Mouse (Mus musculus): ENCODE results near the gene Ogfrl1.
"Not testable (repeated sequence)": the region's sequence is repeated elsewhere in the genome, so short reads cannot be mapped to it uniquely, and the experiment has no call there.

Ogfrl1 gene

DNA sequence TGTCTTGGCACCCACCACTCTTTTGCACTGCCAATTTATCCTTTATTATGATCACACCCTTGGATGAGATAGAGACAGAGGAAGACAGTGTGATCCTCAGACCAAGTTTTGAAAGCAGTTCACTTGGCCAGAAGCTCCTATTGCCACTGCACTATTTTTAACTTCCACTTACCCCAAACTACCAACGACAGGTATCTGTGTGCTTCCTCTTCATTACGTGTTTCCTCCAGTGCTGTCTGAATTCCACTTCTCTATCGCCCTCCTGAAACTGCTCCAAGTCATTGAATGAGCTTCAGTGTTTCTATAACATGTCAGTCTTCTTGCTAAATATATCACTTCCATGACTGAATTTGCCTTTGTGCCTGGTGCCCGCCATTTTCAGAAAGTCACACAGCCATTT, at the start of gene Ogfrl1:
Gene Ogfrl1, minus strand, starts transcription at position 150 of the 400 bp plus-strand sequence.
- no peak for DNase-seq (ENCODE audit: low spot score)

DNA sequence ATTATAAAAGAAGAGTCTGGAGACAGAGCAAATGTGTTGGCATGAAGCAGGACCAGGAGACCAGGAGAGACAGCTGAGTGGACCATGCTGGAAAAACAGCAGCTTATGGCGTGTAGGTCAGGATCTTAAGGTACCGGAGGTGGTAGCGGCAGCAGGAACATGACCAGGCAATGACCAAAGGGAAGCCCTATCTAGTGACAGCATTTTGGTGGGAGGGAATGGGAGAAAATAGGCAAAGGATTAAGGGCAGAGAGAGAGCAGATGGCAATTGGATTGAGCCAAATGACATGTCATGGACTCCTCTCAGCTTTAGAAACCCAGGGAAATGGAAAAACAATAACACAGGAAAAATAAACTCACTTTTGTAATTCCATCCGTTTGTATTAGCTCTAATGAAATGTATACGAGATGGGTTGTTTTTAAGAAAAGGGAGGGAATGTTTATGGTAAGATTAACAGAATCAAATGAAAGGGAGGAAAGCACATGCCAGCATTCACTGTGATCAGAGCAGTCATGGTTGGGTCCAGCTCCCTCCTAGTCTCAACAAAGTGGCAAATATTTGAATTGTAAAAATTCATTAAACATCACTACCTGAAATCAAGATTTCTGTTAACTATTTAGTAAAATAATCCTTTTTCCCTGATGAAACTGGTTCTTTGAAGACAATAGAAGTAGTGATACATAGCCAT, 48.3 kb upstream of the Ogfrl1 start:
- DNase-seq (ENCODE audit: low spot score) = no peak

DNA sequence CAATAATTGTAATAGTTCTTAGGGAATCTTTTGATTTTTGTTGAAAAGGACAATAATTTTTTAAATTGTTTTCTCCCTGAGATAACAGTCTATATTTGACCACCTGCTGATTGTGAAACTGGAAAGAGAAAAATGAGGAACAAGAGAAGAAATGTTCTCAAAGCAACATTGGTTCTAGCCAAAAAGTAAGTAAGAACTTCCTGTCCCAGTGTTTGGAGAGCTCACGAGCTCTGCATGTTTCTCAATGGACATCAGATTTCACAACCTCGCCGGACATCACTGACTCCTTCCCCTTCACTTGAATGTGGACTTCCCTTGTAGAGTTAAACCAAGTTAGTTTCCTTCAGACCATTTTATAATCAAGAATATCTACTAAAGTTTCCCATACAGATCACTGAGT, 36.0 kb upstream of the Ogfrl1 start:
- DNase-seq (ENCODE audit: low spot score) = no peak

DNA sequence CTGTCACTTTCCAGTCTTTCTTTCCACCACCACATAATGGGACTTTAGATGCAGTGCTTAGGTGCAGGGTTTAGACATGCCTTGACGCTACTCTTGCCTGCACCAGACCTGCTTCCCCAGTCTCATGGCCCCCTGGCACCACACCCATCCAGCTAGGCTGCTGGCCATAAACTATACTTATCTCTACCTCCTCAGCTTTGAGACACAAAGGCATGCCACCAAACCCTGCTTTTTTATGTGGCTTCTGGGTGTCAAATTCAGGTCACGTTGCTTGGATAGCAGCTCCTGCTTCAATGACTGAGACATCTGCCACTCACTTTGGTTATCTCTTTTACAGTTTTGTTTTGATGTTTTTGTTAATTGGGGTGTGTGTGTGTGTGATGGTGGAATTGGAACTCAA, 28.9 kb upstream of the Ogfrl1 start:
- no peak for DNase-seq (ENCODE audit: low spot score)

DNA sequence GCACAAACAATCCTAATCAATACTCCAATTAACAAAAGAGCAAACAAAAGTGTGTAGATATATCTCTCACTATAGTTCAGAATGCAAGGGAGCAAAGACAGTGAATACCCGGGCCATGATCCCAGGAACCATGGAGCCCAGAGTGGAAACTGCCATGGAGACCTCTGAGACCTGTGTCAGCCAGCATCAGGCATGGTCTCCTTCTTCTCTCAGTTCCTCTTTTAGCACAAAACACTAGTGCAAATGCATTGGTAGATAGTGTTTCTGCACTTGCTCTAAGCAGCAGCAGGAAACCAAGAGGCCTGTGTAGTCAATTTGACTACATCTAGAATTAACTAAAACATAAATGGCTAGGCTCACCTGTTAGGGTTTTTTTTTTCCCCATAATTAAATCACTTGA, 21.4 kb upstream of the Ogfrl1 start:
- no peak for DNase-seq (ENCODE audit: low spot score)

DNA sequence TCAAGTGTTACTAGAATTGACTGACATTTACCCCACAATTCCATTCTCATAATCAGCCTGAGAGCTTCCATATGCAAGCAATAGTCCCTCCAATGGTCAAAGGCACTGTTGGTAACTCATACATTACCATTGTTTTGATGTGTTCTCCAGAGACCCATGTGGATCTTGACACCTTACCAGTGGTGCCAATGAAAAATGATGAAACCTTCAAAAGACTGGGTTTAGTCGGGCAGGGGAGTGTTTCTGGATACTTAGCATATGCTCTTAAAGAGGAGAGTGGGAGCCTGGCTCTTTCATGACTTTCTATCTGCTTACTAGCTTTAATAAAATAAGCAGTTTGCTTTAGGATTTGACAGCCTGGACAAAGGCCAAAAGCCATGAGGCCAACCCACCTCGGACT, 20.5 kb upstream of the Ogfrl1 start:
- no peak for DNase-seq (ENCODE audit: low spot score)

DNA sequence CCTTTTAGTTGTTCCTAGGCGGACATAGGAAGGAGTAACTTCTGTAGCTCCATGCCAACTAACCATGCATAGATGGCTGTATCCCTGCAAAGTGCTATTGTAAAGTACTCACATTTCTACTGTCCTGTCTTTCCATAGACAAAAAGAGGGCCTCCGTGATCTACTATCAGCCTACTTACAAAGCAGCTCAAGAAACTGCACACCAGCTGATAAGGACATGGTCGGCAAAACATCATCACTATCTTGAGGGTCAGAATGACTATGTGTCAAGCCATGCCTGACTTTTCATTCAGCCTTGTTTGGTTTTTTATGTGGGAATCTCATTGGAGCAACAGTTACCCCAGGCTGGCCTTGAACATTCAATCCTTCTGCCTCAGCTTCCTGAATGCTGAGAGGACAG, 20.0 kb upstream of the Ogfrl1 start:
- DNase-seq (ENCODE audit: low spot score) = no peak

DNA sequence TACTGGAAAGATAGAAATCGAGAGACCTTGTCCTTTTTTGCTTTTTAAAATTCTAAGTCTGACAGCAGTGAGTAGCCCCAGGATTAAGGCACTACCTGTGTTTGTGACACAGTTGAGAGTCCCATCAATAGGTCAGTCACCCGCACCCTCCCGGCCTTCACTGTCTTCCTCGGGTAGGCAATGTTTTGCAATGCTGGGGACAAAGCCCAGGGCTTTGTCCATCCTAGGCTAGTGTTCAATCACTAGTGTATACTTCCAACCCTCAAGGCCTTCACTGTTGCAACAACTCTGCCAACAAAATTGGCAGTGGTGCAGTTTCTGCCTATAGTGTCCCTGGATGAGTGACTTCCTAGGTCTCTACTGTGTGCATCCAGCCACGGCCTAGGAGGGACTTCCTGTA, 14.0 kb upstream of the Ogfrl1 start:
- DNase-seq (ENCODE audit: low spot score) = no peak

DNA sequence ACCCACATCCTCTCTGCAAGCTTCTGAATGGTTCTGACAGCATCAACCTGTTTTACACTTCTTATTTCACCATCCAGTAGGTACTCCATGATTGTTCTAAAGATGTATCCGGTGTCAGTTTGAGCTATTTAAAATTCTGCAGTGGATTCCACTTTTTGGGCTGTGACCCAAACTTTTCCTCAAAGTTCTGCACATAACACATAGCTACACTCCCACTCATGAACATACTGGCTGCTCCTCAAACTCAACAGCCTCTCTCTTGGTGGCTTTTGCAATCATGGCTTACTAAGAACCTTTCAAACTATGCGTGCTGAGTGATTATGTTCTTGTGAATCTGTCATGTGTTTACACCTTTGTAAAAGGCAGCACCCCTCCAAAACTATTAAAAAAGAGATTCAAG, 12.4 kb upstream of the Ogfrl1 start:
- no peak for DNase-seq (ENCODE audit: low spot score)

DNA sequence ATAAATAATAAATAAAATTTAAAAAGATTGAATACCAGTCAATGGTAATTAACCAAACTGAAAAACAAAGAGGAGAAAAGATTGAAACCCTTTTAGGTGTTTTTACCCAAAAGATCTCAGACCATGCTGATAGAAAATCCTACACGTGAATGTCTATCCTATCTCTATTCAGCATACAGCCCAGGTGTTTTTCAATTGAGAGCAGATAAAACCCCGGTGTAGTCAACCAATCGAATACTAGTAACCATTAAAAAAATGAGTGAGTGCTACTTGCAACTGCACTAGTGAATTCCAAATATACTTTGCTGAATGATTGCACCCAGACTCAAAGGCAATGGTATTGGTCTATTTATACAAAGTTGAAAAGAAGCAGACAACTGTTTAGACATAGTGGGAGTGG, 4.8 kb upstream of the Ogfrl1 start:
- DNase-seq (ENCODE audit: low spot score) = no peak

DNA sequence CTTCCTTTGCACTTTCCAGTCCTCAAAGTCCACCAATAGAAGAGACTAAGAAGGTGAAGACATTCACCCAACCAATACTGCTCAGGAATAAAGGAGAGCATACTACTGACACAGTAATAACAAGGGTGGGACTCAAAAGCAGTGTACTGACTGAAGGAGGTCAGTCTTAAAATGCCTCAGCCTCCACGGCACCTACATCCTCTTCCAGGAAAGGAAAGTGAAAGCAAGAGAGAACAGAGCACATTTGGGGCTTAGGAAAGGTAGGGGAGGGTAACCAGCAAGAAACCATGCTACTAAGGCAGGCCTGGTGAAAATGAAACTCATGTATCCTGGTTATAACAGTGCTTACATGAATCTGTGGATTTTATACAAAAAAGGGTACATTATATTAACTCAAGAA, 2.0 kb upstream of the Ogfrl1 start:
- DNase-seq (ENCODE audit: low spot score) = no peak

DNA sequence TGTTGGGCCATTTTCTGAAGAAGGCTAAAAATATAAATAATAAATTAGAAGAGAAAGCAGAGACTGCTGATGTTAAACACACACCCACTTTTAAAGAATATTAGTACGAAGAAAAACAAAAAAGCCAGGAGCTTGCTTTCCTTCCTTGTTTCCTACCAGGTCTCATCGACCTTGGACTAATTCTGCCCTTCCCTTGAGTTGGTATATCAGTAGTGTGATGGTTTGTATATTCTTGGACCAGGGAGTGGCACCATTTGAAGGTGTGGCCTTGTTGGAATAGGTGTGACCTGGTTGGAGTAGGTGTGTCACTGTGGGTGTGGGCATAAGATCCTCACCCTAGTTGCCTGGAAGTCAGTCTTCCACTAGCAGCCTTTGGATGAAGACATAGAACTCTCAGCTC, 3.2 kb downstream of the Ogfrl1 start:
- DNase-seq (ENCODE audit: low spot score) = not testable (repeated sequence)

DNA sequence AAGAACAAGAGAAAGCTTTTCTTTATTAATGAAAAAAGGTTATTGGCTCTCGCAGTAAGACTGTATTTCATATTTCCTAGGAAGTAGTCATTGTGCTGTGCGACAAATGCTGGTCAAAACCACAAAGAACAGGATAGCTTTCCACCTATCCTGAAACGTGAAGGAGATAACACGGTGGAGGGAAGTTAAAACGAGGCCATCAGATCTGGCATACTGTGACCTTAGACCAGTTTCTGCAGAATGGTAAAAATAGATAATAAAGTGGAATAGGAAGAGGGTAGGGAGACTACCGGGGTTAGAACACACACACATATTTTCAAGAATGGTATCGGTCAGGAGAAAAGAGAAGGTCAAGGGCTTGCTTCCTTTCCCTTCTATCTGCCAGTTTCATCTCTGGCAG, 5.8 kb downstream of the Ogfrl1 start:
- DNase-seq (ENCODE audit: low spot score) = no peak

DNA sequence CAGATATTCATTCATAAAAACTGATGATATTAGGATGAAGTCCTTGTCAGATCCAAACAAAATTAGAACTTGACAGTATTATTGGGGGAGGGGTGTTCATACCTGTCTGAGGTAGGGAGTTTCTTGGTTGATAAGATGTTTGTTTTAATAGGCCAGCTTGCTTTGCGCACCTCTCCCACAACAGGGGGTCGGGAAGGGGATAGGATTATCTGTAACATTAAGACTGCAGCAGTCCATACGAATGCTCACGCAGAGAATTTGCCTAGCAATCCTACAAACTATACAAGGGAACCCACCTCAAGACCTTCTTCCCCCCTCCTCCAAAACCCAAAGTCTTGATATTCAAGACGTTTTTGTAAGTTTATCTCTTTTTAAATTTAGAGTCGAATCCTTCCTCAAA, 13.2 kb downstream of the Ogfrl1 start:
- DNase-seq (ENCODE audit: low spot score) = no peak

DNA sequence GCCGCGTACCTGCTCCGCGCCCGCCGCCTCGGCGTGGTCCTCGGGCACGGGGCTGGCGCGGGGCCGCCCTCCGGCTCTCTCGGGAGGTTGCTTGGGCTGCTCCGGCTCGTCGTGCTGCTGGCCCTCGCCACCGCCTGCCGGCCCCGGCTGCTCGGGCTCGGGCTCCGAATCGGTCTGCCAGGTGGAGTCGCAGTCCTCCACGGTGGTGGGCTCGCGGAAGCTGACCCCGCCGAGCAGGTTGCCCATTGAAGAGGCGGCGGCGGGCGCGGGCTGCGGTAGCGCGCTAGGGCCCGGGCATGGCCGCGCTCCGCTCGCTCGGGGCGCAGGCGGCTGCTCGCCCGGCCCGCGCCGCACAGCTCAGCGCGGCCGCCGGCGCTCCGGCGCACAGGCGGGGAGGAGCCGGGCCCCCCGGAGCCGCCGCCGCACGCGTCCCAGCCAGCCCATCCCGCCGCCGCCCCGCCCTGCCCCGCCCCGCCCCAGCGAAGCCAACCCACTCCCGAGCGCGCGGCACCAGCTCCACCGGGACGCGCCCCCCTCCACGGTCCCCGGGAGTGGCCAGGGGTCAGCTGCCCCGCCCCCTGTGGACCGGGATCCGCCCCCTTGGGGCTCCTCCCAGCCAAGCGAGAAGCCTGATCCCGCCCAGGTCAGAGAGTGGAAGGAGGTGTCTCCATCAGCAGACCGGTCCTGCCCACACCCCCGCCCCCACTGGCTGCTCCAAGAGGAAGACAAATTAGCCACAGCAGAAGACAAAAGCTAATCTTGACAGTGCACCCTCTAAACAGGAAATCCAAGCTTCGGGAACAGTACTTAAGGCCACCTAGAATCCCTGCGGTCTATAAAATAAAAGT, 14.5 kb downstream of the Ogfrl1 start:
- peak; percentile 90 for DNase-seq (ENCODE audit: low spot score)

DNA sequence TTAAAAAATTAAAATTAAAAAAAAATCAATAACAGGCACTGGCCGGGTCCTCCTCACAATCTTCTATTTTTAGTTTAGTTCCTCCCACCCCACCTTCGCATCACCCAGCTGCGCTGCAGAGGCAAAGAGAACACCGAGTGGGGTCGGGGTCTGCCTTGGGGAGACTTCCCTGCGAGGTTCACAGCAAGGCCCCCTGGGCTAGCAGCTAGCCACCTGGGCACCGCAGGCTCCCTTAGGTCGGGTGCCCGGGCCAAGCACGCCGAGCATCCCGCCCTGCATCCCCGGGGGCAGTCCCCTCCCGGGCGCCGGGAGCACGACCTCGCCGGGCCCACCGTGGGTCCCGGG, 15.1 kb downstream of the Ogfrl1 start:
- DNase-seq (ENCODE audit: low spot score) = peak; percentile 12

DNA sequence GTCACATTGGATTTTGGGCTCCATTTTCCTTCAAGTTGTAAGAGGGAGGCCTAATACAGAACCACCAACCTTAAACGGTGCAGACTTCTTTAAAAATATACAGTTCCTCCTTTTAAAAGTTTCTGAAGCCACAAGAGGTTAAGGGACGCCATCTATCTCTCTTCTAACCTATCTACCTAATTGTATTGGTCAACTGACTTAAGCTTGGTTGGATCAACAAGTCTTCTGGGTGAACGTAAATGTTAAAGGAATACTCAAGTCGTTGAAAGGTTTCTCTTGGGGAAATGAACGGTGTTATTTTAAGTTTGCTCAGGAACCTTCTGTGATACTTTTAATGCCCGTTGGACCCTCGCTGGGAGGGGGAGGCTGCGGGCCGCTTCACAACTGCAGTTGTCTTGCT, 15.5 kb downstream of the Ogfrl1 start:
- DNase-seq (ENCODE audit: low spot score) = no peak

DNA sequence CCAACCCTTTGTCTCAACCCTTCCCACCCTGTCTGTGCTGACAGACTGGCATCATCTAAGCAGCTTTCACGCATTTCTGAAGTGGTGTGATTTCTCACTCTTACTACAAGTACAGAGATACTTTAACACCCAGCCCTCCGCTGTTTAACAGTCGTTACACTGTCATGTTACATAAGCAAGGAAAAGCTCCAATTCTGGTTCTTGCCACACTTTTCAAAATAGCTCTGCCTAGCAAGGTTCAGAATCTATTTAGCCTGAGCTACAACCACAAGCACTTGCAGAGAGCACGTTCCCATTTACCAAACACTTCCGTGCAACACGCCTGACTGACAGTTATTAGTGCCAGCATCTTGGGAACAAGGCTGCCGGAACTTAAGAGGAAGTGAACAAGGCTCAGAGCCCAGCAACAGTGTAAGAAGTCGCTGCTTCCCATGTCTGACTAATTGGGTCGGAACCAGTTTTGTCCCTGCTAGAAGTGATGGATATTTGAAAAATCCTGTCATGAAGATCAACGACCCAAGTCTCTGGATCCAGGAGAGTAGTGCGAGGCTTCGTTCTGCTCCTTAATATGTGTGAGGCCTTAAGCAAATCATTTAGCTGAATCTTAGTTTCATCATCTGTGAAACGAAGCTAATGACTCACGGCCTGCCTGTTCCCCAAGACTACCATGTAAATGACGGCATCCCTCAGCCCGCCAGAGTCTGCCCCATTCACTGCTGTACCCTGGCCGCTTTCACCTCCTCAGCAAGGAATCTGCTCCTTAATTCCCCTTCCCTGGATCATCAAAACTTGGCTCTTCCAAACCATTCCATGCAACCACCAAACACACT, 17.4 kb downstream of the Ogfrl1 start:
- no peak for DNase-seq (ENCODE audit: low spot score)

DNA sequence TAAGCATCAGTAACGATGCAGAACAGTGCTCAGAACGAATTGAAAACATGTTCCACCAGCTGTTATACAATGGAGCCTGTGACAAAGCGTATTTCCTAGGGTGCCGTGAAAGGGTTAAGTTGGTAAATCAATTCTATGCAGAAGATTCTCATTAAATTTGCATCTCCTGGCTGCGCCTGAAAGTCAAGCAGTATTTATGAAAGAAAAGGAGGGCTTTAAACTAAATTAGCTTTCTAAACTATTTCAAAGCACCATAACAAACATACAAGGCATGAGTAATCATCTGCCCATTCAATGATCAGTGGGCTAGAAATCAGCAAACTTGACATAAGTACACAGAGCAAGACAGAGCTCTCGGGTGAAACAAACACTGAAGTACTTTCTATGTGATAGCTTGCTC, 18.3 kb downstream of the Ogfrl1 start:
- DNase-seq (ENCODE audit: low spot score) = no peak

DNA sequence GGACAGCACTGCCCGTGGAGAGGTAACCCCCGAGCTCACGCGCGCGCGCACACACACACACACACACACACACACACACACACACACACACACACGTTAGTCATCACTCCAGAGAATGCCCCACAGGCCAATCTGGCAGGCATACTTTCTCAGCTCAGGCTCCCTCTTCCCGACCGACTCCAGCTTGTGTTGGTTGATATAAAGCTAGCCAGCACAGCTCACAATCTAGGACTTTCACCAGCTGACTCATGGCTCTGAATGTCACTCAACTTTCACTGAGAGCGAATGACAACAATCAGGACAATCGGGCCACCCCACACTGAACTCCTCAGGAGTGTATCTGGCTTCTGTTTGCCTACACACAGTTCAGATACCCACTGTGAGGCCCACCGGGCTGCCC, 20.0 kb downstream of the Ogfrl1 start:
- no peak for DNase-seq (ENCODE audit: low spot score)

DNA sequence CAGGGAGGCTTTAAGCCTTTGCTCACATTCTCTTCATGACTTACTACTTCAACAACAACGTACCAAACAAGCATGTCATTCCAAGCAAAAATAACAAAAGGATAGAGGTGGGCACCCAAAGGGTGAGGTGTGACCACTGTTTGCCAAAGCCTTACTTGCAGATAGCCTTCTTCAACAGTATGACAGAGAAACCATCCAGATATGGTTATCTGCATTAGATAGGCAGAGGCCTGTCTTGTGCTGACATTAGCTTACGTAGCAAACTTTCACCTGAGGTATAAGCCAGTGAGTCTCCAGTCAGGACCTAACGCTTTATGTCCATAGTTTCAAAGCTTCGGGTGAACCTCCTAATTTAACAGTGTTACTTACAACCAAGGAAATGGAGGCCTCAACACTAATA, 23.4 kb downstream of the Ogfrl1 start:
- no peak for DNase-seq (ENCODE audit: low spot score)

DNA sequence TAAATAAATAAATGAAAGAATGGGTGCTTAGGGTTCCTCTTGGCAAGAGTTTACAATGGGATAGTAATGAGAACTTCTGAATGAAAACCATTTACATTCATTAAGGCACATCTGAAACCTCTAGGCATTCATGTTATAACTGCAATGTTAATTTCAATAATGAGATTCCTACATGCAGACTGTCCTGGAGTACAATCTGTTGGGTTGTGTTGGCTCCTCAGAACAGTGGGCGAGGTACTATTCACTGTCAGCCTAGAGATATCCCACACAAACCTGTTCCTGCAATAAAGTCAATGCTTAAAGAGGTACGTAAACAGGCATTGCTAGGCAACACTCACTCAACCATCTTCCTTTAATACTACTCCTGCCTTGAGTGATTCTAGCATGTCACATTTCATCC, 32.0 kb downstream of the Ogfrl1 start:
- no peak for DNase-seq (ENCODE audit: low spot score)

DNA sequence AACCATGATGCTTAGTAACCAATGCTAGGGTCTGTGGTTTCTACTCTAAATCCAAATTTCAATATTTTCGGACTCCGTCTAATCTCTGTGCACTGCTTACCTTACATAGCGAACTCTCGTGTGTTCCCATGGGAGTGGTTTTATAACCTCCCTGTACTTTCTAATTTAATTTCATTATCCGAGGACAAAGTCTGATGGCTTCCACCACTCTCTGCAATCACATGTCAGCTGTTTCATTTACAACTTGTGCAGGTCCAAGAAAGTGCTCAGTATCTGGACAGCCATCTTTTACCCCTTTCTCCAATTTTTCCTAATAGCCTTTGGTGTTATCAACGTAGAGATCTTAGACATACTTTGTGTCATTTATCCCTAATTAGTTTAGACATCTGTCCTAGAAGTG, 44.7 kb downstream of the Ogfrl1 start:
- DNase-seq (ENCODE audit: low spot score) = no peak
